Mouse (Mus musculus) megakaryocyte-erythroid progenitor cell, adult 5-6 weeks (primary cell): ENCODE results near the gene Zkscan7. TPM values are rescaled to one million over a fixed set of nuclear protein-coding genes. Genes with fewer than 3 reads are reported as not detected.
"Not testable (repeated sequence)": the region's sequence is repeated elsewhere in the genome, so short reads cannot be mapped to it uniquely, and the experiment has no call there.

Experiments used
- ATAC-seq: replicated peaks from 2 replicates; pipeline ENCODE4 v1.8.0; 2016; ENCODE audit warnings: mild to moderate bottlenecking, inconsistent platforms; ENCODE audit not compliant: severe bottlenecking, poor library complexity, low FRiP score, low TSS enrichment
- total RNA-seq, 2 experiments: library from RNA; stranded (forward) in 1 of 2; stranded (reverse) in 1 of 2; fragments of 200-1000, 215-1000 nt in 1 of 2; fragments of >200 nt in 1 of 2; fragmentation: Nextera tagmentation in 1 of 2; gene quantifications; 2 replicates each; pipeline ENCODE4 v1.2.3; 2014 to 2017

Gene Zkscan7
- total RNA-seq (2014; fragmentation: Nextera tagmentation) (2.2 and 3.2 TPM in 2 replicates), total RNA-seq (2017) (3.2 and 3.8 TPM in 2 replicates)

DNA sequence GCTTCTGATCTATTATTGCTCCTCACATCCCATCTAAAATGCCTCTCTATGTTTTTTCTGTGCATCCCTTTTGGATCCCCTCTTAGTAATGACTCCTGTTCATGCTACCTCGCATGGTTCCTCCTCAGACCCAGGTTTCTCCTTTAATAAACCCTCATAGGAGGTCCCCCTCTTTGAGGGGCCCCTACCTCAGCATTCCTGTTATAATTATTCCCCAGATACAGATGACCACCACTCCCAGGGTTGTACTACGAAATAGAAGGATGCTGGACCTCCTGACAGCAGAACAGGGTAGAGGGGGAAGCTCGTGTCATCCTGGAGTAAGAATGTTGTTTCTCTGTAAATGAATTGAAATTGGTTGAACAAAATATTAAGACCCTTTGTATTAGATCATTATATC, at the start of gene Zkscan7:
Zkscan7 (plus strand) TSS at position 301 of the 400 bp plus-strand sequence.
- no peak for ATAC-seq

DNA sequence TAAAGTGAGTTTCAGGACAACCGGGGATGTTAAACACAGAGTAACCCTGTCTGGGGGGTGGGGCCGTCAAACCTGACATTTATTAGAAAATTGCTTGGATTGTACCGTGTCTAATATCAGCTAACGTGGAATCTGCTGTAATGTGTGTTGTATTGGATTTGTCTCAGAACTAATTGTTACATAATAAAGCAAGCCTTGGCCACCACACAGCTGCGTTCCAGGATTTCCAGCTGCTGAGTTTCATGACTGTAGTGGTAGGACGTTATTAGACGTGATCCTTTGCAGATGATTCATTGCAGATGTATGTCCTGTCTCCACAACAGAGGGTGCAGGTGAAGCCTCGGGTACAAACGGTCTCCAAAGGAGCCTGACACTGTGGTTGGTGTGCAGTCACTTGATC, 49.4 kb upstream of the Zkscan7 start:
- no peak for ATAC-seq

DNA sequence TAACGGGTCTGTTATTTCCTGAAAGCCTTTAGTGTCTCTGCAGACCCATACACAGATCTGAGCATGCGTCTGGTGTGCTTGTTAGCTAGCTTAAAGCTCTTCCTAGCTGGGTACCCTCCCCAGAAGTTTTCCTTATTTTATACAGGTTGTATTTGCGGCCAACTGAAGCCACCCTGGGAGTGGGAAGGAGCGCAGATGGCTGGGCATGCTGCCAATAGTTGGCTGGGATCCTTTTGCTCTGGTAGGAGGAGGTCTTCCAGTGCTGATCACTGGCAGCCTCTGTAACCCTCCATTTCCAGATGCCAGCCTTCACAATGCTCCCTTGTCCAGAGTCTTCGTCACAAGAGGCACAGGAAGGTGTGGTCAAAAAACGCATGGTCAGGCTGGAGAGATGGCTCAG, 48.7 kb upstream of the Zkscan7 start:
- ATAC-seq = no peak

DNA sequence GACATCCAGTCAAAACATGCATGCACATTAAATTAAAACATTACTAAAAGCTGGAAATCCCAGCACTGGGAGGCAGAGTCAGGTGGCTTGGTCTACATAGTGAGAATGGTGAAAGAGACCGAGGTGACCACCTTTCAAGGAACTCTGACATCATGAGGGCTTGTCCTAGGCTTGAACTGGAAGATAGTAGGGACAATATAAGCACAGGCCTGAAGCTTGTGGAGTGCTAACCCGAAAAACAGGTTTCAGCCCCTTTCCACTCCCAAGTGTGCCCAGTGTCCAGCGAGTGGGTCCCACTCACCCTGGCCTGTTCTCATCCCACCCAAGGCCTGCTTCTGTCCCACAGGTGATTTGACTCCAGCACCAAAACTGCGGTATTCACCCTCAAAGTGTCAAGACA, 48.3 kb upstream of the Zkscan7 start:
- peak; percentile 22; the same call in 1 of the 2 replicates for ATAC-seq

DNA sequence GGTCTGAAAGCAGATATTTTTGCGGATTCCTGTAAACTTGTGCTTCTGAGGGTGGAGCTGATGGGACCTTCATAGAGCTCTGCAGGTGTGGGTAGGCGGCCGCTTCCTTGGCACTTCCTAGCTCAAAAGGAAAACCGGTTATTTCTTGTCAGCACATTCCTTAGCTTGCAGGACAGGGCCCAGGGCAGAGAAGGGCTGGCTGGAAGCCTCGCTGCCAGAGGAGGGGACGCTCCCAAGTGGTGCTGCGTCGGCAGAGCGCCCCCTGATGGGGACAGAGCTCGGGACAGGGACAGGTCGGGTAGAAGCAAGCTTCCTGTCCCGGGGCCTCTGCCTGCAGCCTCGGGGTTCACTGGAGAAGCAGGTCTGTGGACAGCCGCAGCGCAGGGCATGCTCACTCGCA, 47.8 kb upstream of the Zkscan7 start:
- ATAC-seq = no peak

DNA sequence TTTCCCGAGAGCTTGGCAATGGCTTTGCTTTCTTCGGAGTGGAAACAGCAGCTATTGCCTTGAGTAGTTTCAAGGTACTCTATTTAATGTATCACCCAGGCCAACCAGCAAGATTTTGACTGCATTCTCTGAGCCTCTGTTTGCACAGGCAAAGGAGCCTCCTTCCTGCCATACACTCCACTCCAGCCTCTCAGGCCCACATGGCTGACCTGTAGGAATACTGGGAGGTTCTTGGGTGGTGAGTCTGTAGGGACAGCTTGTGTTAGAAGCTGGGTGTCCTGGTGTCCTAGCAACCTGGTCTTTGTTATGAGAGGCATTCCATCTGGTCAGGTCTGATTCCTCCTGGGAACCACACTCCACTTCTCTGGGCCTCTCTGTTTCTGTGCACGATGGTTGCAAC, 41.7 kb upstream of the Zkscan7 start, which contains the start of gene Gm35549:
Gm35549 (minus strand) TSS at position 276 of the 400 bp plus-strand sequence.
- ATAC-seq = no peak

DNA sequence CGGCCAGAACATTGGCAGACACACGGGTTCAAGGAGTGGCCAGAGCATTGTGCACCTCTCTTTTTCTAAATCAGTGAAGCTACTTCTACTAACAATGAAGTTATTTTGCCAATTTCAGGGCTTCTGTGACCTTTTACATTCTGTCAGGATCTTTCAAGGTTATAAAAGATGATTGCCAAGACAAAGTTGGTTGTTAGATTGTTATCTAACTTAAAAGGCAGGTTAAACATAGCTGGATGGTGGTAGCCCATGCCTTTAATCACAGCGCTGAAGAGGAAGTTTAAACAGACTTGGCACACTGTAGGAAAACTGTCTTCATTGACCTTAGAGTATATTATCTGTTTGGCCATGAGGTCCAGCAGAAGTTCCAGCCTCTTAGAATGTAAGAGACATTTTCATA, 39.9 kb upstream of the Zkscan7 start:
- ATAC-seq = no peak

DNA sequence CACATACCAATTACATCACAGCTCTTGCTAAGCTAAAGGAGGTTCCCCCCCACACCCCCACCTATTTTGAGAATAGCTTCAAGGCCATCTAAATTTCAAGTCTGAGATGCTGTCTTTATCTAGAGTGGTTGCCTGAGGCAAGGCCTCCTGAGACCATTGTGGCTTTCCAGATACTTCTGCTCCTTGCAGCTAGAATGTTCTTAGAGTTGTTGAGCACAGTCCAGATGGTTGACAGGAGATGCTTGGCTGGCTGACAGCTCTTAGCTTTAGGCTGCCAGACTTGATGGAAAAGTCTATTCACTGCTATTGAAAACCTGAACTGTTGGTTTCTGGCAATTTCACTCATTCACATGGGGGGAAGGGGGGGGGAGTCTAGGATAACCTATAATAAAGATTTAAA, 39.3 kb upstream of the Zkscan7 start:
- no peak for ATAC-seq

DNA sequence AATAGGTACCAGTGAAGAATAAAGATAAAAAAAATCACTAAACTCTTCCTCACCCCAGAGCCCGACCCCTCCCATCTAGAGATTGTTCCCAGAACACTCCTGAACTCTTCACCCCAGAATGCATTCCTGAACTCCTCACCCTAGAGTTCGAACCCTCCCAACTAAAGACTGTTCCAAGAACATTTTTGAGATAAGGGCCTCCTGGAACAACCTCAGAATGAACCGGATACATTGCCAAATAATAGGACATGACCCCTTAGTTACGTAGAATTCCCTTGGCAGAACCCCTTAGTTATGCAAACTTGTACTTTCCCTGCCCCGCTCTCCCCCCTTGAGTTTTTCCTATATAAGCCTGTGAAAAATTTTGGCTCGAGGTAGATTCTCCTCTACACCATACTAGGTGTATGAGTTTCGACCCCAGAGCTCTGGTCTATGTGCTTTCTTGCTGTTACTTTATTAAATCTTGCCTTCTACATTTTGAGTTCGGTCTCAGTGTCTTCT, 37.6 kb upstream of the Zkscan7 start:
- ATAC-seq = not testable (repeated sequence)

DNA sequence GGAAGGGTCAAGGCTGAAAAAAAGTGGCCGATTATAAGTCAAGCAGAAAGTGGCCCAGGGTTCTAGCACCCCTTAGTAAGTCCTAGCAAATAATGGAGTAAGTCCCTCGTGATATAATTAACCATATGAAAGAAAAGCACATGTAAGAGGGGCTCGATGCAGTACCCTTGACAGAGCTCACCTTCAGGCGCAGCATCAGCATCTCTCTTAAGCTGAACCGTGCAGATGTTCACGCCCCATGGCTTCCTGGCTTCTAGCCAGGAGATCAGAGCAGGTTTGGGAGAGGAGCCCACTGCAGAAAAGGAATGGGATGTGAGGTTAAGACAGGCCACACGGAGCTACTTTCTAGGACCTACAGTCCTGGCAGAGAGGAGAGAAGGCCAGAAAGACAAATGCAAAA, 31.0 kb upstream of the Zkscan7 start:
- ATAC-seq = no peak

DNA sequence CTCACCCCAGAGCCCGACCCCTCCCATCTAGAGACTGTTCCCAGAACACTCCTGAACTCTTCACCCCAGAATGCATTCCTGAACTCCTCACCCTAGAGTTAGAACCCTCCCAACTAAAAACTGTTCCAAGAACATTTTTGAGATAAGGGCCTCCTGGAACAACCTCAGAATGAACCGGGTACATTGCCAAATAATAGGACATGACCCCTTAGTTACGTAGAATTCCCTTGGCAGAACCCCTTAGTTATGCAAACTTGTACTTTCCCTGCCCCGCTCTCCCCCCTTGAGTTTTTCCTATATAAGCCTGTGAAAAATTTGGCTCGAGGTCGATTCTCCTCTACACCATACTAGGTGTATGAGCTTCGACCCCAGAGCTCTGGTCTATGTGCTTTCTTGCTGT, 30.3 kb upstream of the Zkscan7 start:
- not testable (repeated sequence) for ATAC-seq

DNA sequence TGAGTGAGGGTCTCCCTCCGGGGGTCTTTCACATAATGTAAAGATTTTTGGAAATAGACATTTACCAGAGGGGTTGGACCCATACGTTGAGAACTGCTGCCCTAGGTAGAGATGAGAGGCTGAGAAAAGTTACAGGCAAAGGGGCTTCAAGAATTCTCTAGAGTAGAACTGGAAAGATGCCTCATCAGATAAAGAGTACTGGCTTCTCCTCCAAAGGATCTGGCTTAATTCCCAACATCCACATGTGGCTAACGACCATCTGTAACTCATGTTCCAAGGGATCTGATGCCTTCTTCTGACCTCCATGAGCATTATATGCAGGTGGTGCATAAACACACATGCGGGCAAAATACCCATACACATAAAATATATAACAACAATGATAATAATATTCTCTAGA, 29.9 kb upstream of the Zkscan7 start:
- ATAC-seq = no peak

DNA sequence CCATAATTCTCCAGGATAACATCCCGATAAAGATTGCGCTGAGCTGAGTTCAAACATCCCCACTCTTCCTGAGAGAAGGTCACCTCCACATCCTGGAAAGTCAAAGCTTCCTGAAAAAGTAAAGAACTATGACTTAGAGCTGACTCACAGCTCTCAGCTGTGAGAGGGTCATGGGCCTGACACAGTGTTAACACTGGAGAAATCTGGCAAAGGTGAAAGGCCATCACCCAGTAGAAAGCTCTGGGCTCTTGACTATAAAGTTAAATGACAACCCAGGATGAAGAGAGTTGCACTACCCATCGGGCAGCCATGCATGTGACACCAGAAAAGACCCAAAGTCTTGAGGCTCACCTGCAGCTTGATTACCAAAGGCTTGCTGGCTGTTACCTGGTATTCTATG, 28.8 kb upstream of the Zkscan7 start:
- ATAC-seq = no peak

DNA sequence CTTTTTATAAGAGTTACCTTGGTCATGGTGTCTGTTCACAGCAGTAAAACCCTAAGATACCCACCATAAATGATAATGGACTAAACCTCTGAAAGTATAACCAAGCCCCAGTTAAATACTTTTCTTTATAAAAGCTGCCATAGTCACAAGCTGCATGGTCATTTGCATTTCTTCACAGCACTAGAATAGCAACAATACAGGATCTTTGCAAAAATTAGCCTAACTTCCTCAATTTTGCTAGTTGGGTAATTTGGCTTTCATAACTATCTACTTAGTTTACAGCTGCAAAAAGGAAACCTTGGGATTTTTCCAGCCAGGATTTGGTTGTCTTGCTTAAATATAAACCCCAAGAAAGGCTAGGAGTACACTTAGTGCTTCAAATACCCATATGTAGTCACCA, 24.7 kb upstream of the Zkscan7 start:
- ATAC-seq = no peak

DNA sequence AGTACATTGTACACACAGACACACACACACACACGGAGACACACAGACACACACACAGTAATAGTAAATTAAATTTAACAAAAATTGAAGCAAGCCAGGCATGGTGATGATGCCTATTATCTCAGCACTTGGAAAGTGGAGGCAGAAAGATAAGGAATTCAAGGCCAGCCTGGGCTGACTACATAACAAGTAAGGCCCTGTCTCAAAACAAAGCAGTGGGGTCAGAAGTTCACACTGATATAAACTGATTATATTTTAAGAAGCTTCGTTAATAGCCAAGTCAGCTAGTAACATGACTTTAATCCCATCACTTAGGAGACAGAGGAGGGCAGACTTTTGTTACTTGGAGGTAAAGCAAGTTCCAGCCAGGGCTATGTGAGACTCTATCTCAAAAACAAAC, 21.8 kb upstream of the Zkscan7 start:
- ATAC-seq = 0 out of 2 replicates have a peak, but pooled peaks have one; percentile 12

DNA sequence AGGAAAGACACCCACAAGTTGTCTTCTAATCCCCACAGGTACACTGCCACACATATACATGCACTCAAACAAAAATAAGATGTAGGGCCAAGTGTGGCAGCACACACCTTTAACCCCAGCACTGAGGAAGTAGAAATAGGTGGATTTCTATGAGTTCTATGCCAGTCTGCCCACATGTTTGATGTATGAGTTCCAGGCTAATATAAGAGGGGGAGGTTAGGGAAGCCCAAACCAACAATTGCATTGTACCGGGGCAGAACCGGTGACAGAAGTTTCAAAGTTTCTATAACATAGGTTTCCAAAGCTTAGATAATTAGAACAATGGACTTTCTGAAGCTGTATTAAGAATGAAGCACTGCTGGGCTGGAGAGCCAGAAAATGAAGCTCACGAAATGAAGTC, 20.6 kb upstream of the Zkscan7 start:
- ATAC-seq = no peak

DNA sequence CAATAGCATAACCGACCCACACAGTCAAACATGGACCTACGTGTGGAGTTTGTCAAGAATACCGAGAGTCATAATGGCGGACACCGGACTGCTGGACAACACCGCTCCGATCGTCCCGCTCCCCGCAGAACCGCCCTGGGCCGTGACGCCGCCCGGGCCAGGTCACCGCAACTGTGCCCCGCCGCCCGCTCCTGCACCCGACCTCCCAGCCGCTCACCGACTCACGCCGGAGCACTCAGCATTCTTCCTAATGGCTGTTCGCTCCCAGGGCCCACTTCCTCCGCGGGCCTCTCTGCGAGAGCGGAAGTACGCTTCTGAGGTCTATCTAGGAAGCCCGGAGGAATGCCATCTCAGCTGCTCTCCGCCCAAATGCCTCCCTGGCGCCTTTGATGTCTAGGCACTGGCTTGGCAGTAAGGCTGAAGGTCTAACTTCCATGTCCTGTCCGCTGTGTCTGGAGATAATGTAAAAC, 19.8 kb upstream of the Zkscan7 start, which contains the start of gene Zfp445:
Zfp445 (minus strand) TSS at position 310 of the 470 bp plus-strand sequence.
- ATAC-seq = peak; percentile 96

DNA sequence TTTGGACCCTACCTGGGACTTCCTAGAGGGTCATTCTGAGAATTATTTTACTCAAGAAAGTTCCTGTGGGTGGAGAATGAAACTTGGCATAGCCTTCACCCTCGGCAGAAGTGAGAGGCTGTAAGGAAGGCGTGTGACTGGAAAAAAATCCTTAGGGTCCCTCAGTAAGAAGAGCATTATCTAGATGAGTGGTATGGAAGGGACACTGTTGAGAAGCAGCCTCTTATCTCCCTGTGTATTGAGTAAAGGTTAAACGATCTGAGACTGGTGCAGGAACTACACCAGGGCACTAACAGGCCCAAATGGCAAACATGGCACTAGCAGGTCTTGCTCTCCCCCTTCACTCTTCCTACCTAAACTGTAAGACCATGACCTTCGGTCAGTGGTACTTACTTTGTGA, 19.3 kb upstream of the Zkscan7 start:
- ATAC-seq = peak; percentile 21

DNA sequence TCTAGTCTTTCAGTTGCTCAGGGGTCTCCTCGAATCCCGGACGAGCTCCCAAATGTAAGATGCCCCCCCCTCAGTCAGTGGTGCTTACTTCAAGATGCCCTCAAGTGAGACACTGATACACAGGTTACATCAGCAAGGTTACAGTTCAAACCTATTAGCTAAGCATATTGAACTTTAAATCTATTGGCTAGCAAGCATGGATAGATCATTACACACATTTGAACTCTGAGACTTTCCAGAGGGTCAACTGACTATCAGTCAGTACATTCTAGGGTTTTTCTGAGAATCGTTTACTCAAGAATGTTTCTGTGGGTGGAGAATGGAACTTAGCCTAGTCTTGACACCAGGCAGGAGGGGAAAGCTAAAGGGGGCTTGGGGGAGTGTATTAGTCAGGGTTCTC, 12.9 kb upstream of the Zkscan7 start:
- ATAC-seq = no peak

DNA sequence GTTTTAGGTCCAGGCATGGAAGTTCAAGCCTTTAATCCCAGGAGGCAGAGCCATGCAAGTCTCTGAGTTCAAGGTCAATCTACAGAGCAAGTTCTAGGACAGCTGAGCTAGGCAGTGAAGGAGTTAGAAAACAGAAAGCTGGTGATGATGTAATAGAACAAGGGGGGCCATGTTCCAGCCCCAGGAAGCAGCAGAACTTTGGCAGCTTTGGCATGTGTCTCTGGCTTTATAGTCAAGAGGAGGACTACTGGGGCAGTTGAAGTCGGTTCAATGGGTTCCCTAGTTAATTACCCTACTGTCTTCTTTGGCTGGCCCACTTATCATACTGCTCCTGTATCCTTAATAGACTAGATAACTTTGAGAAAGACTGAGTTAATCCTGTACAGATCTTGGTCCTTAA, 10.8 kb upstream of the Zkscan7 start:
- no peak for ATAC-seq

DNA sequence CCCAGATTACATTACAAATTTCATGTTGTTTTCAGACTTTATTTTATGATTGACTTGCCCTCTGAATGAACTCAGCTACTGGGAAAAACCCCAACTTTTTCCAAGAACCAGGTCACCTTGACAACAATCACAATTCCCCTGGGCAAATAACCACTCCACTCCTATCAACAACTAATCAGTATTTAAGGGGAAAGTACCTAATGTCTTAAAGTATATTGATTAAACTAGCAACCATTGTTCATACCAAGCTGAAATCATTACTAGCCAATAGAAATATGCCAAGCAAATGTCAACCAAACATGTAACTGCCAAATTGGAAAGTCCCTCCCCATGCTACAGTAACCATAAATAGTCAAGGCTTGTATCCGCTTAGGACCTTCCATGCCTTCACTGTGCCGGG, 10.3 kb upstream of the Zkscan7 start:
- ATAC-seq = no peak
